Mouse (Mus musculus): ENCODE data around the gene Pigw. TPM values are rescaled to one million over a fixed set of nuclear protein-coding genes. Genes with fewer than 3 reads are reported as not detected.

Gene Pigw
- total and polyA plus RNA-seq, 3 experiments, result 2.3 to 6.3 (median 5.6) TPM

- intact Hi-C loops (cut with DNase I), result no loop called here
- H3K36me3 ChIP-seq (ENCODE audit: control insufficient read depth, insufficient read depth, low read length), result no peaks in the 10 kb centered on the region
These were observed 6.2 kb upstream of the Pigw start for GRCm38 (mm10) chr11:84886236-84886635.

GRCm38 (mm10) chr11:84885238-84885637, 5.2 kb upstream of the Pigw start:
- no peak for DNase-seq
- intact Hi-C loops (cut with DNase I), result no loop called here
- no peaks in the 10 kb centered on the region; the same call in 1 of the 2 replicates for H3K79me2 ChIP-seq (replicated peaks; ENCODE audit: control insufficient read depth, insufficient read depth, low read length)
- no peak overlapping the region for H3K4me3 ChIP-seq
- no peaks in the 10 kb centered on the region for H3K36me3 ChIP-seq (ENCODE audit: control insufficient read depth, insufficient read depth, low read length)
- peaks cover 4% of the 10 kb centered on the region; the same call in 1 of the 2 replicates for H3K4me1 ChIP-seq (ENCODE audit: control insufficient read depth, insufficient read depth, low read length)
- no peak overlapping the region for H3K27ac ChIP-seq
- WGBS, result 90% methylated on average over 4 of the region's 4 CpGs
- H3K27me3 ChIP-seq (ENCODE audit: control insufficient read depth, insufficient read depth, low read length), result no peaks in the 10 kb centered on the region
- no peak for TF ChIP-seq POLR2A (IDR thresholded peaks at IDR 0.05; ENCODE audit: insufficient read depth, low read depth, low read length)
- no peak for TF ChIP-seq EP300 (IDR thresholded peaks at IDR 0.05; ENCODE audit: insufficient read depth, low read depth, low read length)
- no peak for TF ChIP-seq CTCF (IDR thresholded peaks at IDR 0.05)
- no peak overlapping the region for H3K9ac ChIP-seq (ENCODE audit: low read depth, low read length)

More at GRCm38 (mm10) chr11:84886236-84886635, 6.2 kb upstream of the Pigw start:
- H3K4me1 ChIP-seq (ENCODE audit: control insufficient read depth, insufficient read depth, low read length), result no peaks in the 10 kb centered on the region; the same call in 1 of the 2 replicates
- no peaks in the 10 kb centered on the region for H3K27me3 ChIP-seq (ENCODE audit: control insufficient read depth, insufficient read depth, low read length)
- 89% methylated on average over 5 of the region's 5 CpGs for whole genome bisulfite sequencing
- H3K9ac ChIP-seq (ENCODE audit: low read depth, low read length), result no peak overlapping the region
- no peaks in the 10 kb centered on the region; the same call in 1 of the 2 replicates for H3K79me2 ChIP-seq (replicated peaks; ENCODE audit: control insufficient read depth, insufficient read depth, low read length)
- H3K4me3 ChIP-seq, result no peak overlapping the region
- DNase-seq, result no peak
- TF ChIP-seq CTCF (IDR thresholded peaks at IDR 0.05) (no peak), EP300 (IDR thresholded peaks at IDR 0.05; ENCODE audit: insufficient read depth, low read depth, low read length) (no peak), POLR2A (IDR thresholded peaks at IDR 0.05; ENCODE audit: insufficient read depth, low read depth, low read length) (no peak)
- H3K27ac ChIP-seq, result no peak overlapping the region

- Histone ChIP-seq H3K9ac (ENCODE audit: low read depth, low read length) (no peak overlapping the region), H3K4me3 (no peak overlapping the region), H3K4me1 (ENCODE audit: control insufficient read depth, insufficient read depth, low read length) (peaks cover 4% of the 10 kb centered on the region; the same call in 1 of the 2 replicates), H3K36me3 (ENCODE audit: control insufficient read depth, insufficient read depth, low read length) (no peaks in the 10 kb centered on the region), H3K27ac (no peak overlapping the region), H3K27me3 (ENCODE audit: control insufficient read depth, insufficient read depth, low read length) (no peaks in the 10 kb centered on the region), H3K79me2 (replicated peaks; ENCODE audit: control insufficient read depth, insufficient read depth, low read length) (no peaks in the 10 kb centered on the region; the same call in 1 of the 2 replicates)
- TF ChIP-seq CTCF (IDR thresholded peaks at IDR 0.05), result no peak
- no peak for TF ChIP-seq POLR2A (IDR thresholded peaks at IDR 0.05; ENCODE audit: insufficient read depth, low read depth, low read length)
- TF ChIP-seq EP300 (IDR thresholded peaks at IDR 0.05; ENCODE audit: insufficient read depth, low read depth, low read length), result no peak
- 91% methylated on average over 7 of the region's 7 CpGs for WGBS
- no peak for DNase-seq
- intact Hi-C loops (cut with DNase I), result no loop called here
These were observed 2.3 kb upstream of the Pigw start for GRCm38 (mm10) chr11:84882346-84882745.

GRCm38 (mm10) chr11:84880971-84881370, 886 bp upstream of the Pigw start:
- peak overlapping the region; percentile 90 for H3K27ac ChIP-seq
- no peaks in the 10 kb centered on the region for H3K36me3 ChIP-seq (ENCODE audit: control insufficient read depth, insufficient read depth, low read length)
- intact Hi-C loops (cut with DNase I), result loop anchor here (1.0 kb wide), 1 partner anchor 10 kb away; no protein-coding TSS in a partner anchor
- peak overlapping the region; percentile 70 for H3K9ac ChIP-seq (ENCODE audit: low read depth, low read length)
- H3K4me3 ChIP-seq, result peak overlapping the region; percentile 97
- peaks cover 4% of the 10 kb centered on the region; the same call in 1 of the 2 replicates for H3K4me1 ChIP-seq (ENCODE audit: control insufficient read depth, insufficient read depth, low read length)
- H3K79me2 ChIP-seq (replicated peaks; ENCODE audit: control insufficient read depth, insufficient read depth, low read length), result no peaks in the 10 kb centered on the region; the same call in 1 of the 2 replicates
- no peak for TF ChIP-seq EP300 (IDR thresholded peaks at IDR 0.05; ENCODE audit: insufficient read depth, low read depth, low read length)
- TF ChIP-seq POLR2A (IDR thresholded peaks at IDR 0.05; ENCODE audit: insufficient read depth, low read depth, low read length), result no peak
- no peak for TF ChIP-seq CTCF (IDR thresholded peaks at IDR 0.05)
- DNase-seq, result no peak
- WGBS, result 59% methylated on average over 9 of the region's 9 CpGs
- no peaks in the 10 kb centered on the region for H3K27me3 ChIP-seq (ENCODE audit: control insufficient read depth, insufficient read depth, low read length)

- peak overlapping the region; percentile 90 for H3K27ac ChIP-seq
- under 1% methylated on average over 24 of the region's 24 CpGs for WGBS
- H3K9ac ChIP-seq (ENCODE audit: low read depth, low read length), result peak overlapping the region; percentile 70
- TF ChIP-seq POLR2A (IDR thresholded peaks at IDR 0.05; ENCODE audit: insufficient read depth, low read depth, low read length) (no peak), CTCF (IDR thresholded peaks at IDR 0.05) (peak; percentile 52)
- intact Hi-C loops (cut with DNase I), result loop anchor here (1.0 kb wide), 1 partner anchor 9 kb away; no protein-coding TSS in a partner anchor
- H3K4me1 ChIP-seq (ENCODE audit: control insufficient read depth, insufficient read depth, low read length), result peaks cover 4% of the 10 kb centered on the region; the same call in 1 of the 2 replicates
- peak; percentile 59 to 69 for DNase-seq
- peak overlapping the region; percentile 97 for H3K4me3 ChIP-seq
- no peaks in the 10 kb centered on the region for H3K36me3 ChIP-seq (ENCODE audit: control insufficient read depth, insufficient read depth, low read length)
- H3K27me3 ChIP-seq (ENCODE audit: control insufficient read depth, insufficient read depth, low read length), result no peaks in the 10 kb centered on the region
- no peaks in the 10 kb centered on the region; the same call in 1 of the 2 replicates for H3K79me2 ChIP-seq (replicated peaks; ENCODE audit: control insufficient read depth, insufficient read depth, low read length)
These were observed 428 bp upstream of the Pigw start for GRCm38 (mm10) chr11:84880465-84880961.
